Mouse (Mus musculus): ENCODE results near the gene Myrfl.

Gene Myrfl

DNA sequence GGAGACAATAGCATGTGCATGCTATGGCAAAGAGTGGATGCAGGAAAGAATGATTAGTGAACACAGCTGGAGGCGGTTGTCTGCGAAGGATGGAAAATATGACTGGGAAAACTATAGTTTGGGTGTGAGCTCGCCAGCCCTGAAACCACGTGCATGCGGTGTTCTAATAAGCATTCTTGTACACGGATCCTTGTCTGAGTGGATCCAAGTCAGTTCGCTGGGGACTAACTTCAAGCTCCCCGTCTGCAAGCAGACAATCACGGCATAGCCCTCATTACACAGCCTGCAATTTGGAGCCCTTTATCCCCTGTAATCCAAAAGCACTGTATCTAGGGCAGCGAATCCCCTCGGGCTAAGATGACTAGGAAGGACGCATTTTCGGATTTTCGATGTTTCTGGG is 136.2 kb downstream of the Myrfl start:
- no peak for DNase-seq (ENCODE audit: low read depth, low spot score)

DNA sequence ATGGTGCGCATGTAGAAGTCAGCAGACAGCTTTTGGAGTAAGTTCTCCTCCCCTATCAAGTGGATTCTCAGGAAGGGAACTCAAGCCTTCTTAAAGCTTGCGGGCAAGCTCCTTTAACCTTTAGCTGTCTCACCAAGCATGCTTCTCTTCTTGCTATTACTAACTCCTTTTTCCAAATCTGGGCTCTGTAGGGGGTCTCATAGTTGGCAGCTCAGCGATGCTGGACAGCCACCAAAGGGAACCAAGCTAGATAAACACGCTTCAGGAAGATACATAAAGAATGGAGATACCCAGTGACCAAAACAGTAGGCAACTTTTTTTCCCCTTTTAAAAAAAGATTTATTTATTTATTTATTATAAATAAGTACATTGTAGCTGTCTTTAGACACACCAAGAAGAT is 136.9 kb downstream of the Myrfl start:
- DNase-seq (ENCODE audit: low read depth, low spot score): no peak

DNA sequence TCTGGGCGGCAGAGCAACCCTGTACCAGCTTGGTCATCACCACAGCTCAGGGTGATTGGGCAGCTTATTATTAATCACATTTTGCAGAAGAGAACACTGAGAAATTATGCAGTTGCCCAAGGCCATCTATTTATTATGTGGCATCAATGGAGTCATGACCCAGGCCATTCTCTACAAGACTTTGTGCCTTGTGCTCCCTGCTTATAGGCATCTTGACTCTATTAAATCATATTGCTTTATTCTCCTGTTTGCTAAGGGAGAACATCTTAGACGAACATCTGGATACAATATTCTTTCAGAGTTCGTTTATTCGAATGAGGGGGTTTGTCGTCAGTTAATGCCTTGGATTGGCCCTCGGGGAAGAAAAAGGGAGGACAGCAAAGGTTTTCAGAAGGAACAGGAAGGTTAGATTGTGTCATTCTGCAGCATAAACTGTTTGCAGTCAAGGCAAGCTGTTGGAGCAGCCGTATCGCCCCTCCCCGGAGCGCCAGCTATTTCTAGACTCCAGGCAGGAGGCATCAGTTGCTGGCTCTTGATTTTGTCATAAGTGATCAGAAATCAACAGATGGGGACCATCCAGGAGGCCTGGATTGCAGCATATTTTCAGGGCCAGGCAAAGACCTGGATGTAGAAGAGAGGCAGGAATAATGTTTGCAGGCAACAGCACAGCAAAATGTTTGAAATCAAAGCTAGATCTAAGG is 140.7 kb downstream of the Myrfl start:
- DNase-seq (ENCODE audit: low read depth, low spot score): no peak

DNA sequence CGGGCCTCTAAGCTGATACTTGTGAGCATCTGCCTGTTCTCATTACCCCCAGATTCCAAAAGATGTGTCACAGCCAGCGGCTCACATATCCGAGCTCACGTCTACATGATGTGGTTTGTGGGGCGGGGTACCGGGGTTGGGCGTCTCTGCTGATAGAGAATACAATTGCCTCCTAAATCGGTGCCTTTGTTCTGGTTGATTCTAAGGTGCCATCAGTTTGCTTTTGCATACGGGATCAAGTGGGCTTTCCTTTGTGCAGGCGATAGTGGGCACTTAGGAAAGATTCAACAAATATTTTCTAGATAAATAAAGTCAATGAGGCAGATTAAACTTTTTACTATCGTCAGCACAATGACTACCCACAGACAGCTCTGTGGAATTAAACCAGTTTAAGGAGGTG is 141.8 kb downstream of the Myrfl start:
- DNase-seq (ENCODE audit: low read depth, low spot score): no peak

DNA sequence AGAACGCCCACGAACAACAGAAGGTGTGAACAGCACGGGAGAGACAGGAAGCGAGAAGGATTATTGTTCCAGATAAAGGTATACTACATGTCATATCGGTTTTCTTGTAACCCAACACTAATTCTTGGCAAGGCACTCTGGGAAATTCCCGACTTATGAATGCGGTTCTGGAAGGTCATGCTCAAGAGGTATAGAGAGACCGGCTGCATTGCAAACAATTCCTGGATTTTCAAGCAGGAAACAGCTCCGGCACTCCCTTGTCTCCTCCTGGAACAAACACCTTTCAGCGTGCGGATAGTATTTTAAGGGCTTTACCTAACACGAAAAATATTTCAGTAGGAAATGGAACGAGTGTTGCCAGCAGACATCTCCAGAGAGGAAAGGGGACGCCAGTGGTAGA is 145.8 kb downstream of the Myrfl start:
- DNase-seq (ENCODE audit: low read depth, low spot score): peak; percentile 46

DNA sequence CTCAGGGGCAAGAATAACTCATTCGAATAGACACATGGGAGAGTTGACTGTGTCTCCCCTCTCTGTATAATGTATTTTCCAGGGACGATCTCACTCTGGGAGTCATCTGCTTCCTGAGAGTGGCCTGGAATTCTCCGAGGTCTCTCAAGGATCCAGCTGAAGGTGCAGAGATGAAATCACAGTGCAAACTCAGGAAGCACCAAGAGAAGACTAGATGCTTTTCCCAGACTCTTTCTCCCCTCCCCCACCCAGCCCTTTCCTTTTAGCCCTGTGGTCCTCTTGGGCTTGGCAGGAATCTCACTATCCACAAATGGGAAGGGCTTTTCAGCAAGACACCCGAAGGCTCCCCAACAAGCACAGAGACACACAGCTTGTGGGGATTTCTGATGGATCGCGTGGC is 146.7 kb downstream of the Myrfl start:
- no peak for DNase-seq (ENCODE audit: low read depth, low spot score)

DNA sequence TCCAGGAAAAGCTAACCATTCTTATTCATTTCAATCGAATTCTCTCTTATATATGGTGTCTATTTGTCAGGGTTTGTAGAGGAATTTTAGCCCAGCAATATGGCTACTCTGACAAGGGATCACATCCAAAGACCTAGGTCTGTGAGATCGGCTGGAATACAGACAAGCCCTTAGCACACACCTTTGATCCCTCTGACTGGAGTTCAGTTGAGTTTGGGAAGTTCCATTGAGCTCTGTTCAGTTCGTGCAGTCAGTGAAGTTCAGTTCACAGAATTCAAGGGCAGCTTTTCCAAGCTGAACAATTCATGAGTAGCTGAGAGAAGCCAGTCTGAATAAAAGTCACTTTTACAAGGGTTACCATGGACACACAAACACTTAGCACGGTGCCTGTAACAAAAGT is 148.0 kb downstream of the Myrfl start:
- DNase-seq (ENCODE audit: low read depth, low spot score): no peak

DNA sequence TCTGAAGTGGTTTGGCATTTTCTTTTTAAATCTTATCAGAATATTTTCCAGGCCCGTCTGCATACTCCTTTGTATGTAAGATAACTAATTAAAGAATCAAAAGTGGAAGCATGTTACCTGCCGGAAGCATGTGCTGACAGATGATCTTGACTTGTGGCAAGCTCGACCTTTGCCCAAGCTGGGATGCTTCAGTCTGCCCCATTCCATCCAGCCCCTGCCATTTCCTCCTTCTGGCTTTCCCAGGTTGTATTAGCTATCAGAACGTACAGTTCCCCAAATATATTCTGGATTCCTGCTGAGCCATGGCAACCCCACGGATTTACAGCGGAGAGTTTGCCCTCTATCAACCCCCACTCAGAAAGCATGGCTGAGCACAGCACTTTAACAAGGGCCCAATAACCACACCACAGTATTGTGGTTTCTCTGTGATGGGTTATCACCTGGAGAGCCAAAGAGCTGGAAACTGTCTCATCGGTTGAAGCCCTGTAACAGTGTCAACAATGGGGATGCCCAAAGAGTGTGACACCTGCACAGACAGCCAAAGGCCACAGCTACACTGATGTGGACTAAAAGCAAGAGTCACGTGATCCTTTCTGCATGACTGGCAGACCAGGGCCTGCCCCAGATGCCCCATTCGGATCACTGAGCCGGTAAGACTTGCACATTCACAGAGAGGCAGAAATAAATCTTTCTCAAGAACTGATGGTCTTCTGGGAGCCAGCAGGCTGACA is 150.3 kb downstream of the Myrfl start:
- no peak for DNase-seq (ENCODE audit: low read depth, low spot score)

DNA sequence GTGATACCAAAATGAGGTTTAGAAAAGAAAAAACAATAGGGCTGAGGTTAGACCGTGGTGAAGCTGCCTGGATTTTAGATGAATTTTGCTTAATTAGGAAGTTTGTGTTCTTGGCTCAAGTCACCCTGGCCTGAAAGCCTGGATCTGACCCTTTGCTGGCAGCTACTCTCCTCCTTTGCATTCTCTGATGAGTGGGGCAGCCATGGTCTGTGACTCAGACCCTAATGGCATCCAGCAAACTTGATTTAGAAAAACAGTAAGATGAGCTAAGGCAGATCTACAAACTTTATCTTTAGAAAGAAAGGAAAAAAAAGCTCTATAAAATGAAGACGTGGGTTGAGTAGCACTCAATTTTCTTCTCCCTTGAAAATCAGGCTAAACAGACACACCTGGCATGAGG is 154.0 kb downstream of the Myrfl start:
- no peak for DNase-seq (ENCODE audit: low read depth, low spot score)

DNA sequence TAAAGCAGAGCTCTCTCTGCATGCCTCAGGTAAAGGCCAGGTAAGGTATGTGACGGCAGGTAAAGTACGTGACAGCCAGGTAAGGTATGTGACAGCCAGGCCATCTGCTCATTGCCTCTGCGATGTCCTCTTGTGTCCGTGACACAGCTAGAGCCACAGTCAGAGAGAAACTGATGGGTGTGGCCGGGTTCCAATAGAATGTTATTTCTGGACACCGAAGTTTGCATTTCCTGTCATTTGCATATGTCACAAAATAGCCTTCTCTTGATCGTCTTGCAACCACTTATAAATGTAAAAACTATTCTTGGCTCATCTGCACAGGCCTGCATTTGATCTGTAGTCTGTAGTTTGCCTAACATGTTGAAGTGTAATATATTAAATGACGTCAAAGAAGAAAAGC is 154.5 kb downstream of the Myrfl start:
- DNase-seq (ENCODE audit: low read depth, low spot score): no peak

DNA sequence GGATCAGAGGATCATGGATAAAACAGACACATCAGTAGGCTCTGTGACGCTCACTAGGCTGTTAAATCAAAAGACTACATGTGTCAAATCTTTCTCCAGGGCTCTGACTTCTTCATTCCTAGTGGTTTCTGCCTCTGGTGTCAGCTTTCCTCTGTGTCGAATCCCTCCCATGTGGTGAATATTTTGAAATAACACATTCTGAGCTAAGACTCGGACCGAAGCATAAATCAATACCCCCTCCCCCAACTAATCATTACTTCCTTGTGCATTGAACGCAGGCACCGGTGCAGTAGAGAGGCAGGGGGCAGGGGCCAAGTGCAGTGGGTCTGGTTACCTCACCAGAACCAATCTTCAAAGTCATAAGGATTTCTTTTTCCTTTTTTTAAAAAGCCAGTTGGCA is 155.4 kb downstream of the Myrfl start:
- DNase-seq (ENCODE audit: low read depth, low spot score): no peak

DNA sequence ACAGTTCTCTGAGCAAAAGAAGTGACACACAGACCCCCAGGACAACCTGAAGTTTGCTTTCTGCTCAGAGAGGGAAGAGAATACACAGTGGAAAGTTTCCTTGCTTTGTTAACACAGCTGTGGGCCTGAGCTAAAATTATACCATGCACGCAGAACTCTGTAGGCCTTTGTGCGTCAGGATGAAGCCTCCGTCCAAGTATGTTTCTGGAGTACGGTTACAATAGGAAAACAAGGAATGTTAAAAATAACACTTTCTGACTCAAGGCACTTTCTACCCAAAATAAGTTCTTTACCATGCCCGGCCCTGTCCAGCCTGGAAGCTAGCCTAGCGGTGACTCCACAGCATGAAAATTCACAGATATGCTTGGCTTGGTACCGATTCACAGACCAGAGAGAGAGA is 156.6 kb downstream of the Myrfl start:
- DNase-seq (ENCODE audit: low read depth, low spot score): no peak

DNA sequence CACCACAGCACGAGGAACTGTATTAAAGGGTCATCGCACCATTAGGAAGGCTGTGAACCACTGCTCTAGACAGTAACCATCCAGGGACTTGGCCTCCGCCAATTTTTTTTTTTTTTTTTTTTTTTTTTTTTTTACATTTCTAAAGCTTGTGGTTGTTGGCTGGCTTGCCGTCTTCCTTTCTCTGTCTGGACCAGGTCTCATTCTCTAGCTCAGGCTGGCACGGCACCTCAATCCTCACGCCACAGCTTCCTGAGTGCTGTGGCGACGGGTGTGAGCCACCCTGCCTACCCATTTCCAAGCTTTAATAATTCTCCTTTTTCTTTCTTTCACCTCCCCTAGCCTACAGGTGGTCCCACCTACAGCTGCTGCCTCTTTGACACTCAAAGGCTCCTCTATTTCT is 158.2 kb downstream of the Myrfl start:
- DNase-seq (ENCODE audit: low read depth, low spot score): no peak

DNA sequence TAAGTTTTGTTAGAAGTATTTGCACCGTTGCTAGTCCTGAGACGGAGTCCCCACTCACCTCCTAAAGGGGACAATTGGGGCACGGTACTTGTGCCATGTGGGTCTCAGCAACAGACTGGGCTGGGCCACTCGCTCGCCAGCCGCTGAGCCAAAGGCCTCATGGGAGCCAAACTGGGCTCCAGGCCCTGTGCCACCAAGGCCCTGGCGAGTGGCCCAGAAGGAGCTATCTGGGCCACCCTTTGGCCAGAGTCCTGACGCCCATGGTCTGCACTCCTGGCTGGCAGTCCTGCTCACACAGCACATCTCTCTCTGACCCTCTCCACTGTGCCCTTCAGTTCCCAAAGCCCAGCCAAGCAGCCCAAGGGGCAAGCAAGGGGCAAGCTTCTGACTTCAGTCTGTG is 161.1 kb downstream of the Myrfl start:
- no peak for DNase-seq (ENCODE audit: low read depth, low spot score)

DNA sequence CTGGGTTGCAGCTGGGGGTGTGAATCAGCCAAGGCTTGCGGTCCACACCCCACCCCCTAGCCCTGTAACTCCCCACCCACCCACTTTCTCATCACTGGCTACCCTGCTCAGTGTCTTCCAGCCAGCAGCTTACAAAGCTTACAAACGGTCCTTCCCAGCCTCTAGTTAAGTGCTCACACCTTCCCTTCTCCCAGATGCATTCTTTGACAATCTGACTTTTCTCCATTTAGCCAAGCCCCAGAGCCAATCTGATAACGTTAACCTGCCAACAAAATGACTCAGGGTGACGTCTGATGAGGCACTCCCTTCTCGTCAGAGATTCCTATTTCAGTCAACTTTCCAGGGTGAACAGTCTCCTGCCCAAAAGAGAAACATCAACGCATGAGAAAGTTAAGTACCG is 163.1 kb downstream of the Myrfl start:
- DNase-seq (ENCODE audit: low read depth, low spot score): peak; percentile 52

DNA sequence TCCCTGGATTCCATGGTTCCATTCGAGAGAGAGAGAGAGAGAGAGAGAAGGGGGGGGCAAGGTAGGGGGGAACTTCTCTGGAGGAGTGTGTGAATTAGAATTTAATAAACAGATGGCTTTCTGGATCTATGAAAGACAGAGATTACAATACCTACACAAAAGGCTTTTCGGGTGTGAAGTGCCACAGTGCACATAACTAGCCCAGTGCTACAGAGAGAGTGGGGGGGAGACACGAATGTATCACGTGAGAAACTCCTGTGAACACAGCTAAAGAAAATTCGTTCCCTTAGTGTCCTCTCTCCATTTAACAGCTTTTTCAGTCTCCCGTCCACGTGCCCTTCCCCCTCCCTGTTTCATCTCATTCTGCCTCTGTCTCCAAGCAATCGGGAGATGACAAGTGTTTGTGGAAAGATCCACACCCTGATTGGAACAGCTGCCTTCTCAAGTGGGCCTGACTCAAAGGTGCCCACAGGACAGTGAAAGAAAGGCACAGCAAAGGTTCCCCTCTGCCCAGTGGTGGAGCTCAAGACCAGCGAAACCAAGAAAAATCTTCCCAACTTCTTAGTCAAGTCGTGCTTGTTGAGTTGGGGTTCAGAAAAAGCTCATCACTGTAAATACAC is 166.6 kb downstream of the Myrfl start:
- DNase-seq (ENCODE audit: low read depth, low spot score): no peak

DNA sequence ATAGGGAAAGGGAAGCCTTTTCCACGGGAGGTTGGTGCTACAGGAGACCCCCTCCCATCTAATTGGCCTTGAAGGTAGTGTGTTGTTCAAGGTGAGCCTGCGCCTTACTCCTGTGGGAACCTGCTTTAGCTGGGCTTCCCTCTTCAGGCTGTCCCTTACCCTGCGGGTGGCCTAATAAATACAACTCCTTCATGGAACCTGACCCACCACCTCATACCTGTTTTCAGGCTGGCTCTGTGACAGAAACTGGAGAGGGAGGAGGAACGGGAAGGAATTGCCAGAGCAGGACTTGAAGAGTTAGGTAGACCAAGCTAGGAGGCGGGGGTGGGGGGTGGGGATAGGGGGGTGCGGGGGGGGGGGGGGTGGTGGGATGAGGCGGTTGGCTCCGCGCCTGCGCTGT is 167.9 kb downstream of the Myrfl start:
- DNase-seq (ENCODE audit: low read depth, low spot score): no peak

DNA sequence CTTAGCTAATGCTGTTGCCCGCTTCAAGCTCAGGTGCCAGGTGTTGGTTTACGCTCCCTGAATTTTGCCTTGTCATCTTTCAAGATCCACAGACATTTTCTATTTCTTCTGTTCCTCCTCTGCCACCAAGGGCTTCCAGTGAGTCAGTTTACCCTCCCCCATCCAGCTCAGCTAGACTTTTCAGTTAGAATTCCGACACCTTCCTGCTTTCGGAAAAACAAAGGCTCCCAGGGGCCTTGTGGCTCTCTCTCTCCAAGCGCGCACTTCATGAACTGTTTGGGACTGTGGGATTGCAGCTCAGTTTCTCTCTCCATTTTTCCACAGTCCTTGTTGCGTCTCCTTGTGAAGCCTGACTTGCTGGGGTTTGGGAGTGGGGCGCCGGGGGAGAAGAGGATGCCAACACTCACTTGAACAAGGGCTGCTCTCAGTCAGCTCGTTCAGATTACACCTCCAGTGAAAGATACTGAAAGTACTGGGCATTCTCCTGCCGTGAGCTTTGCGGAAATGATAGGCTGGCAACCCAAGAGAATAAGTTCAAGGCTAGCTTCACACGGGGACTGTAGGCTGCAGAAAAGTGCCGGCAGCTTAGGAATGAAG is 168.9 kb downstream of the Myrfl start:
- no peak for DNase-seq (ENCODE audit: low read depth, low spot score)

All from 3T3-L1 (cell line).